Mouse (Mus musculus) right cerebral cortex, postnatal 14 days (tissue): ENCODE measurements around the gene Olfr106-ps.

Source experiments
- DNase-seq: peaks from one replicate; pipeline ENCODE4 v3.0.0; 2022

Olfr106-ps gene

GRCm38 (mm10) chr17:37390093-37390492 lies at the start of gene Olfr106-ps:
TSS of gene Olfr106-ps (plus strand) at chr17:37390393.
- no peak for DNase-seq

GRCm38 (mm10) chr17:37359282-37359681 lies 30.9 kb upstream of the Olfr106-ps start, which contains the start of gene Olfr104-ps:
TSS of gene Olfr104-ps (plus strand) at chr17:37359582.
- no peak for DNase-seq

DNA sequence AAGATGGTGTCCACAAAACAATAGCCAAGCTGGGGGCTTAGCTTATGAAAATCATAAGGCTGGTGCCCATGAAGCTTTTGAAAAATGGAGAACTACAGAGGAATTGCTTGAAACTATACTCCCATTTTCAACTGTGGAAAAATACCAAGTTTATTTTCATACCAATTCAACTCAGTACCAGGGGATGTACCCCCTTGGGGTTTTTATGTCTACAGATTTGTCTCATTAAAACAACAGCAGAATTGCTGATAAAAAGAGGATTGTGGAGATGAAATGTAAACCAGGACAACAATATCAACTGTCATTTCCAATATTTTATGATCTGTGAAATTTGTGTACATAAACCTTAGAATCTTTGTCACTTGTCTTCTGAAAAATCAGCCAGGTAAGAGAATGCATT lies 11.5 kb upstream of the Olfr106-ps start, which contains the start of gene Olfr105-ps:
TSS of gene Olfr105-ps (plus strand) at position 301 of the 400 bp plus-strand sequence.
- no peak for DNase-seq

GRCm38 (mm10) chr17:37398926-37399325 lies 8.7 kb downstream of the Olfr106-ps start, which contains the start of gene Olfr107:
TSS of gene Olfr107 (plus strand) at chr17:37399226.
- no peak for DNase-seq

DNA sequence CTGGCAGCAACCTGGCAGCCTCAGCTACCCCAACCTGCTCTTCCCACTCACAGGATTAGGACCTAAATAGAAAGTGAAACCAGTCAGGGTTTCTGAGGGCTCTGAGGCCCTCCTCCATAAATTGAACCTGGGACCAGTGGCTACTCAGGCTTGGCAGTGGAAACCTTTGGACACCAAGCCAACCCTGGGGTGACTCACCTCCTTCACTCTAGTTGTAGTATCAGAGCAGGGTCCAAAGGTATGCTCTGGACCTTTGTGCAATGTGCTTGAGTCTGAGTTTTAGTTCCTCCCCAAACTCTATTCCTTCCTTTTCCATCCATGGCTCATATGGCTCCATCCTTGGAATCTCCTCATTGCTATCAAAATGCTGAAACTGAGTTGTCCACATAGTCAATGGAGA lies 23.2 kb downstream of the Olfr106-ps start:
- DNase-seq = no peak

- no peak for DNase-seq
These were observed 55.0 kb downstream of the Olfr106-ps start, which contains the start of gene Olfr108 for GRCm38 (mm10) chr17:37445180-37445579. TSS of gene Olfr108 (plus strand) at chr17:37445480.
